Mouse (Mus musculus): Measurements from ENCODE around the gene Hnrnpr. TPM values are rescaled to one million over a fixed set of nuclear protein-coding genes. Genes with fewer than 3 reads are reported as not detected.

Hnrnpr gene
- polyA plus RNA-seq, 1 experiment from 2014 or later, result 249 TPM

DNA sequence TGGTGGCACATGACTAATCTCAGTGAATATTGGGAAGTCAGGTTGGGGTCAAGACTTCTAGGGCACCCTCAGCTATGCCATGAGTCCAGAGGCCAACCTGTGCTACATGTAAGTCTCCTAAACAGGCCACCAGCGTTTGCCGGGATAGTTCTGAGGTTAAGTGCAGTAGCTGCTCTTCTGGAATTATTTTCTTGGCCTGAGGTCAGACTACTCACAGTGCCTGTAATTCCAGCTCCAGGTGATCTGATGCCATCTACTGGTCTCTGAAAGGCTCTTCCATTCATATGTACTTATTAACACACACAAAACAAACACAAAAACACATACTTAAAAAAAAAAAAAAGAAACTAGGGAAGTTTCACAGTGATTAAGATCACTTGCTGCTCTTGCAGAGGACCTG is 13.5 kb downstream of the Hnrnpr start:
- 74% methylated on average over 2 of the region's 2 CpGs for WGBS
- no peak overlapping the region for H3K9ac ChIP-seq (replicated peaks; ENCODE audit: low read depth, low read length)
- no peak overlapping the region for H3K27ac ChIP-seq (ENCODE audit: low read length)
- H3K4me3 ChIP-seq (replicated peaks; ENCODE audit: low read length), result no peak overlapping the region
- peaks cover 25% of the 10 kb centered on the region for H3K36me3 ChIP-seq (ENCODE audit: control insufficient read depth, insufficient read depth)
- H3K4me2 ChIP-seq (ENCODE audit: low read length), result no peak overlapping the region
- H3K27me3 ChIP-seq (replicated peaks; ENCODE audit: control insufficient read depth, insufficient read depth, low read length), result no peaks in the 10 kb centered on the region
- H3K9me3 ChIP-seq (ENCODE audit: control insufficient read depth, low read length), result no peaks in the 10 kb centered on the region
- no peak for ATAC-seq
- H3K4me1 ChIP-seq (replicated peaks; ENCODE audit: control insufficient read depth, insufficient read depth, low read length), result no peaks in the 10 kb centered on the region

DNA sequence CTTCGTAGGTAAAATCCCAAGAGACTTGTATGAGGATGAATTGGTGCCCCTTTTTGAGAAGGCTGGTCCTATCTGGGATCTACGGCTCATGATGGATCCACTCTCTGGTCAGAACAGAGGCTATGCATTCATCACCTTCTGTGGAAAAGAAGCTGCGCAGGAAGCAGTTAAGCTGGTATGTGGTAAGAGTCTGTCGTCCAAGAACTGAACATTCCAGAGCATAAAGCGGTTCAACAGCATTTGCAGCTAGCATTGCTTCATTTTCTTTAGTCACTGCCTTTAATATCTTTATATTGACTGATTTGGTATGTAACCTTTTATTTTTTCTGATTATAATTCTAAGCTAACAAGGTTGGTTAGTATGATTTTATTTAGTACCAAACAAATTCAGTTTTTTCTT is 16.5 kb downstream of the Hnrnpr start:
- 92% methylated on average over 5 of the region's 5 CpGs for WGBS
- no peaks in the 10 kb centered on the region for H3K27me3 ChIP-seq (replicated peaks; ENCODE audit: control insufficient read depth, insufficient read depth, low read length)
- H3K4me3 ChIP-seq (replicated peaks; ENCODE audit: low read length), result no peak overlapping the region
- ATAC-seq, result no peak
- H3K4me2 ChIP-seq (ENCODE audit: low read length), result no peak overlapping the region
- no peak overlapping the region for H3K27ac ChIP-seq (ENCODE audit: low read length)
- no peaks in the 10 kb centered on the region for H3K4me1 ChIP-seq (replicated peaks; ENCODE audit: control insufficient read depth, insufficient read depth, low read length)
- H3K9ac ChIP-seq (replicated peaks; ENCODE audit: low read depth, low read length), result no peak overlapping the region
- peaks cover 17% of the 10 kb centered on the region for H3K36me3 ChIP-seq (ENCODE audit: control insufficient read depth, insufficient read depth)
- H3K9me3 ChIP-seq (ENCODE audit: control insufficient read depth, low read length), result no peaks in the 10 kb centered on the region

DNA sequence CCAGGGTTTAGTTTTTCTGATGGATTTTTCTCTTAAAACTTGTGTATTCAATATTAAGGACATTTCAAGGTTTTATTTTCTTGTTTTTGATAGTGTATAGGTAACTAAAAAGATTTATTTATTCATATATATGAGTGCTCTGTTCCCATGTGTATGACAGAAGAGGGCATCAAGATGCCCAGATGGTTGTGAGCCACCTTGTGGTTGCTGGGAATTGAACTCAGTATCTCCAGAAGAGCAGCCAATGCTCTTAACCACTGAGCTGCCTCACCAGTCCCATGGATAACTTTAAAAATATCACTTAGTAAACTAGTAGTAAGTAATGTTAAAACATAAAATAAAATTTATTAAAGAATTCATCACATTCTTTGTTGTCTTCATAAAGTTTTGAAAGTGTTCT is 17.4 kb downstream of the Hnrnpr start:
- H3K27me3 ChIP-seq (replicated peaks; ENCODE audit: control insufficient read depth, insufficient read depth, low read length), result no peaks in the 10 kb centered on the region
- no peak overlapping the region for H3K4me3 ChIP-seq (replicated peaks; ENCODE audit: low read length)
- H3K36me3 ChIP-seq (ENCODE audit: control insufficient read depth, insufficient read depth), result peaks cover 16% of the 10 kb centered on the region
- ATAC-seq, result no peak
- H3K9me3 ChIP-seq (ENCODE audit: control insufficient read depth, low read length), result no peaks in the 10 kb centered on the region
- no peak overlapping the region for H3K27ac ChIP-seq (ENCODE audit: low read length)
- H3K4me1 ChIP-seq (replicated peaks; ENCODE audit: control insufficient read depth, insufficient read depth, low read length), result no peaks in the 10 kb centered on the region
- no peak overlapping the region for H3K9ac ChIP-seq (replicated peaks; ENCODE audit: low read depth, low read length)
- no peak overlapping the region for H3K4me2 ChIP-seq (ENCODE audit: low read length)

DNA sequence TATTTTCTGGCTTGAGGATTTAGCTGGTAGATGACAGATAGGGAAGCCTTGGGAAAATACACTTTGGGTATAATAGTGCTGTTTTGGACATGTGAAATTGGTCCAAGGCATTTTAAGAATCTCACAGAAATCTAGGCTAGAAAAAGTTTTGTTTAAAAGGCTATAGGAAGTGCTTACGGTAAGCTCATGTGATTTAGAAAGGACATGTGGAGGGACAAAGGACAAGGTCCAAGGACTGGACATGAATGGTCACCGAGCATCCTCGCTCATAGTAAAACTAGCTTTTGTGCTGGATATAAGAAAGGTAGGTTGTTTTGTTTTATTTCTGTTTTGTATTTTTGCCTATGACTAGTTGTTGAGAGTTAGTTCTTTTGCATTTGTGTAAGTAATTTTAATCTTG is 21.0 kb downstream of the Hnrnpr start:
- H3K4me2 ChIP-seq (ENCODE audit: low read length), result no peak overlapping the region
- H3K27me3 ChIP-seq (replicated peaks; ENCODE audit: control insufficient read depth, insufficient read depth, low read length), result no peaks in the 10 kb centered on the region
- ATAC-seq, result no peak
- H3K36me3 ChIP-seq (ENCODE audit: control insufficient read depth, insufficient read depth), result peaks cover 22% of the 10 kb centered on the region
- WGBS, result 94% methylated on average over 3 of the region's 3 CpGs
- H3K4me3 ChIP-seq (replicated peaks; ENCODE audit: low read length), result no peak overlapping the region
- H3K9me3 ChIP-seq (ENCODE audit: control insufficient read depth, low read length), result no peaks in the 10 kb centered on the region
- H3K27ac ChIP-seq (ENCODE audit: low read length), result no peak overlapping the region
- no peaks in the 10 kb centered on the region for H3K4me1 ChIP-seq (replicated peaks; ENCODE audit: control insufficient read depth, insufficient read depth, low read length)
- H3K9ac ChIP-seq (replicated peaks; ENCODE audit: low read depth, low read length), result no peak overlapping the region

DNA sequence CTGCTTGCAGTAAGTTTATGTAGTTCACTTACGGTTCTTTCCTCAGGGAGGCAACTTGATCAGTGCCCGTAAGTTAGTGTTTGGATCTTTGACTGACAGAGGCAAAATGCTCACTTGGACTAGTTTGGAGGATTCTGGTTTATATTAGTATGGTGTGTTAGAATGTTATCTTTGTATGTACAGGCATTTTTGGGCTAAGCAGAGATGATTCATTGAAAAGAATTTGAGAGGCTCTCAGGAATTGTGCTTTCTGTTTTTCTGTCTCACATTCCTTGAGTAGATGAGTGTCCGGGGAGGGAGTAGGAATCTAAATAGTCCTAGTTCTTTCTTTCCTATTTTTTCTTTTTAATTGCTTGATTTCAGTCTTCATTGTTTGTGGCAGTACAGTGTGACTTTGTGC is 22.4 kb downstream of the Hnrnpr start:
- Histone ChIP-seq H3K9ac (replicated peaks; ENCODE audit: low read depth, low read length) (no peak overlapping the region), H3K27me3 (replicated peaks; ENCODE audit: control insufficient read depth, insufficient read depth, low read length) (no peaks in the 10 kb centered on the region), H3K4me3 (replicated peaks; ENCODE audit: low read length) (no peak overlapping the region), H3K9me3 (ENCODE audit: control insufficient read depth, low read length) (no peaks in the 10 kb centered on the region), H3K4me1 (replicated peaks; ENCODE audit: control insufficient read depth, insufficient read depth, low read length) (no peaks in the 10 kb centered on the region), H3K4me2 (ENCODE audit: low read length) (no peak overlapping the region), H3K27ac (ENCODE audit: low read length) (no peak overlapping the region), H3K36me3 (ENCODE audit: control insufficient read depth, insufficient read depth) (peaks cover 16% of the 10 kb centered on the region)
- 83% methylated on average over 3 of the region's 3 CpGs for WGBS
- no peak for ATAC-seq

DNA sequence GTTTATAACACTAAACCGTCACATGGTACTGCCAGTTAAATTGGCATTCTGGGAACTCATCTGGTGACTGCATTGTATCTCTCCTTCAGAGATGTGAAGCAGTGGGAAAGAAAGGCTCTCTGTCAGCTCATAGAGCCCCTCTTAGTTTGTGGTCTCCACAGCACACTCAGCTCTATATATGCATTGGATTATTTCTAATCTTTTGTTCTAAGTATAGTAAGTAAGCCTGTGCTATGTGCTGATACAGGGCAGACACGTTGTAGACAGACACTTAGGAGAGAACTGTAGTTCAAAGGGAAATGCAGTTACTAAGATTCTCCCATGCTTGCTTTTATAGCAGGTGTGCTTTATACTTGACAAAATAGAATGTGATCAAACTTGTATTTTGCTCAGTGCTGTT is 24.3 kb downstream of the Hnrnpr start:
- H3K4me3 ChIP-seq (replicated peaks; ENCODE audit: low read length), result no peak overlapping the region
- no peak overlapping the region for H3K9ac ChIP-seq (replicated peaks; ENCODE audit: low read depth, low read length)
- H3K27me3 ChIP-seq (replicated peaks; ENCODE audit: control insufficient read depth, insufficient read depth, low read length), result no peaks in the 10 kb centered on the region
- no peaks in the 10 kb centered on the region for H3K9me3 ChIP-seq (ENCODE audit: control insufficient read depth, low read length)
- peaks cover 11% of the 10 kb centered on the region for H3K36me3 ChIP-seq (ENCODE audit: control insufficient read depth, insufficient read depth)
- no peaks in the 10 kb centered on the region for H3K4me1 ChIP-seq (replicated peaks; ENCODE audit: control insufficient read depth, insufficient read depth, low read length)
- H3K4me2 ChIP-seq (ENCODE audit: low read length), result no peak overlapping the region
- H3K27ac ChIP-seq (ENCODE audit: low read length), result no peak overlapping the region
- no peak for ATAC-seq
- WGBS, result 74% methylated on average over 2 of the region's 2 CpGs

DNA sequence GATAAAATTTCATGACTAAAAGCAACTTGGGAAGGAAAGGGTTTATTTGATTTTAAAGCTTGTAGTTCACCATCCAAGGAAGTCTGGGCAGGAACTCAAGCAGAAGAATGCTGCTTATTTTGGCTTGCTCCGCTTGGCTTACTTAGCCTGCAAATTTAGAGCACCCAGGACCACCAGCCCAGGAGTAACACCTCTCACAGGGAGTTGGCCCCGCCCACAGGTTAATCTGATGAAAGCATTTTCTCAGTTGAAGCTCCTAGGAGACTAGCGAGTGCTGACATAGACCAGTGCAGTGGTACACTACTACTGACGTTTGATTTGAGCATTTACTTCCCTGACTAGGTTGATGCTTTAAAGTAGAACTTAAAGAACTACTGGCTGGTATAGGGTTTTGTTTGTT is 26.4 kb downstream of the Hnrnpr start:
- Histone ChIP-seq H3K9ac (replicated peaks; ENCODE audit: low read depth, low read length) (no peak overlapping the region), H3K9me3 (ENCODE audit: control insufficient read depth, low read length) (no peaks in the 10 kb centered on the region), H3K36me3 (ENCODE audit: control insufficient read depth, insufficient read depth) (peaks cover 11% of the 10 kb centered on the region), H3K4me1 (replicated peaks; ENCODE audit: control insufficient read depth, insufficient read depth, low read length) (no peaks in the 10 kb centered on the region), H3K27ac (ENCODE audit: low read length) (no peak overlapping the region), H3K4me3 (replicated peaks; ENCODE audit: low read length) (no peak overlapping the region), H3K27me3 (replicated peaks; ENCODE audit: control insufficient read depth, insufficient read depth, low read length) (no peaks in the 10 kb centered on the region), H3K4me2 (ENCODE audit: low read length) (no peak overlapping the region)
- WGBS, result 55% methylated on average over 4 of the region's 4 CpGs
- ATAC-seq, result no peak

DNA sequence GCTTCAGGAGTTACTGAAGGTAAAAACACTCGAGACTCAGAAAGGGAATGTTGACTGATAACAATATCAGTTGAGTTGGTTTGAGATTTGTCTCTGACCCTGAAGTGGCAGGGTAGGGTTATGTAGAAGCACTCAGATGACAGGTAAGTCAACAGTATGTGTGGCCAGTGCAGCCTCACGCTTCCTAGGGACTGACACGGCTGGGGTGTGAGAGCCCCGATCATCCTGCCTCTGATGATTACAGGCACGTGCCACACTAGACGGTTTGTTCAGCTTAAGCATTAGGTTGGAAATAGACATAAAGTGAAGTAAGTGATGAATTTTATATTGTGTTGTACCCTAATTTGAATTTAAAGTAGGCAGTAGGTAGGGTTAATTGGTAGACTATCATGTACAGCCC is 38.9 kb downstream of the Hnrnpr start:
- WGBS, result 91% methylated on average over 6 of the region's 6 CpGs
- no peak overlapping the region for H3K4me3 ChIP-seq (replicated peaks; ENCODE audit: low read length)
- H3K9me3 ChIP-seq (ENCODE audit: control insufficient read depth, low read length), result no peaks in the 10 kb centered on the region
- no peaks in the 10 kb centered on the region for H3K27me3 ChIP-seq (replicated peaks; ENCODE audit: control insufficient read depth, insufficient read depth, low read length)
- no peak for ATAC-seq
- no peak overlapping the region for H3K4me2 ChIP-seq (ENCODE audit: low read length)
- no peak overlapping the region for H3K27ac ChIP-seq (ENCODE audit: low read length)
- H3K36me3 ChIP-seq (ENCODE audit: control insufficient read depth, insufficient read depth), result peaks cover 25% of the 10 kb centered on the region
- no peak overlapping the region for H3K9ac ChIP-seq (replicated peaks; ENCODE audit: low read depth, low read length)
- no peaks in the 10 kb centered on the region for H3K4me1 ChIP-seq (replicated peaks; ENCODE audit: control insufficient read depth, insufficient read depth, low read length)

DNA sequence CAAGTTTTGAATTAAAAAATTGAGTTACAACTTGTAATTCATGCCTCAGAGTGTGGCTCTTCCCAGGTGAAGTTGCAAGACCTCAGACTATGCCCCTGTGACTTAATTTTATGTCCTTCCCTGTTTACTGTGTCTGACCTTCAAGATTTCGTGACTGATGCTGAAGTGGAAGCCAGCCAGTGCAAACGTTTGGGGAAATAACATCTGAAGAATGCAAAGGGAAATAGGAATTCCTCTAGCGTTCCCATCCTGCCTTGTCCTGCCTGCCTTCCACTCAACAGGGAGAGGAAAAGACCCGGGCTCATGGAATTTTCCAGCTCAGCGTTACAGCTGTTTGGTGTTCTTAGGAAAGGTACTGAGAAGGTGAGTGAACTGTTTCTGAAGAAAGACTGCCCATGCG is 46.3 kb downstream of the Hnrnpr start:
- Histone ChIP-seq H3K4me3 (replicated peaks; ENCODE audit: low read length) (no peak overlapping the region), H3K27ac (ENCODE audit: low read length) (no peak overlapping the region), H3K9ac (replicated peaks; ENCODE audit: low read depth, low read length) (no peak overlapping the region), H3K27me3 (replicated peaks; ENCODE audit: control insufficient read depth, insufficient read depth, low read length) (no peaks in the 10 kb centered on the region), H3K9me3 (ENCODE audit: control insufficient read depth, low read length) (no peaks in the 10 kb centered on the region), H3K36me3 (ENCODE audit: control insufficient read depth, insufficient read depth) (peaks cover 29% of the 10 kb centered on the region), H3K4me2 (ENCODE audit: low read length) (no peak overlapping the region), H3K4me1 (replicated peaks; ENCODE audit: control insufficient read depth, insufficient read depth, low read length) (no peaks in the 10 kb centered on the region)
- 89% methylated on average over 6 of the region's 6 CpGs for WGBS
- no peak for ATAC-seq

DNA sequence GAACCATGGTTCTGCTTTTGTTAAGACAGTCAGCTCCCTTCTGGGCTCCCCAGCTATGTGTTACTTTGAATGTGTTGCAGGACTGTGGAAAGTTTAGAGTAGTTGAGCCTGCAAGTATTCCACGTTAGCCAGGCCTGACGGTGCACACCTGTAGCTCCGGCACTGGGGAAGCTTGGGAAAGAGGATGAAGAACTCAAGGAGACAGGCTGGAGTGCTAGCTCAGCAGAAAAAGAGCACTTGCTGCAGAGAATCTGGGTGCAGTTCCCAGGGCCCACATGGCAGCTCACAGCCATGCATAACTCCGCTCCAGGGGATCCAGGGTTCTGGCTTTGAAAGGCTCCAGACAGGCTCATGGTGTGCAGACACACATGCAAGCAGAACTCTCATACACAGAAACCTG is 46.7 kb downstream of the Hnrnpr start:
- H3K4me2 ChIP-seq (ENCODE audit: low read length), result no peak overlapping the region
- no peaks in the 10 kb centered on the region for H3K27me3 ChIP-seq (replicated peaks; ENCODE audit: control insufficient read depth, insufficient read depth, low read length)
- no peaks in the 10 kb centered on the region for H3K9me3 ChIP-seq (ENCODE audit: control insufficient read depth, low read length)
- 94% methylated on average over 4 of the region's 4 CpGs for WGBS
- H3K36me3 ChIP-seq (ENCODE audit: control insufficient read depth, insufficient read depth), result peaks cover 29% of the 10 kb centered on the region
- no peak overlapping the region for H3K4me3 ChIP-seq (replicated peaks; ENCODE audit: low read length)
- no peak overlapping the region for H3K9ac ChIP-seq (replicated peaks; ENCODE audit: low read depth, low read length)
- no peaks in the 10 kb centered on the region for H3K4me1 ChIP-seq (replicated peaks; ENCODE audit: control insufficient read depth, insufficient read depth, low read length)
- ATAC-seq, result no peak
- no peak overlapping the region for H3K27ac ChIP-seq (ENCODE audit: low read length)

All from forebrain, embryonic 16.5 days (tissue).